ENCODE assay signal across 10 mouse cellular contexts in genomic region chr5:34183976-34184375, GRCm38 (mm10). TPM values are rescaled to one million over a fixed set of nuclear protein-coding genes. Genes with fewer than 3 reads are reported as not detected.
DNase-seq lines count a peak whose midpoint lies in the region; ATAC-seq and TF ChIP-seq lines count a peak whose summit lies in the region.
"Had no signal": no experiment of that assay in that cellular context is flagged by ENCODE, and none has a peak within 500 bp of the region (broad histone marks: within the 10 kb centered on the region; RNA-seq: fewer than 3 reads in every experiment).

No protein-coding gene starts in this region.

- H3K4me3 ChIP-seq in testis, adult 2 months (ENCODE audit: control insufficient read depth, low read depth, low read length) = no peak overlapping the region
- H3K4me3 ChIP-seq in stomach, embryonic 16.5 days (replicated peaks; ENCODE audit: low read length) = no peak overlapping the region
- H3K4me3 ChIP-seq: liver, embryonic 15.5 days had no signal

- no peaks in the 10 kb centered on the region for H3K27me3 ChIP-seq in testis, adult 2 months (ENCODE audit: control insufficient read depth, insufficient read depth, low read length)
- no peaks in the 10 kb centered on the region for H3K27me3 ChIP-seq in stomach, embryonic 16.5 days (ENCODE audit: control insufficient read depth, insufficient read depth, low read length)
- H3K27me3 ChIP-seq: liver, embryonic 15.5 days had no signal

- 93% methylated on average over 3 of the region's 3 CpGs for WGBS in stomach, embryonic 16.5 days

- no peak overlapping the region for H3K9ac ChIP-seq in stomach, embryonic 16.5 days (ENCODE audit: low read length)
- H3K9ac ChIP-seq: liver, embryonic 15.5 days had no signal

- no peaks in the 10 kb centered on the region; the same call in 1 of the 2 replicates for H3K36me3 ChIP-seq in testis, adult 2 months (ENCODE audit: control insufficient read depth, insufficient read depth, low read length)
- H3K36me3 ChIP-seq in stomach, embryonic 16.5 days (ENCODE audit: control insufficient read depth, insufficient read depth, low read length) = 0 out of 2 replicates have a peak, but pooled peaks cover 1% of the 10 kb centered on the region

- H3K27ac ChIP-seq in testis, adult 2 months (ENCODE audit: control insufficient read depth, insufficient read depth, low read depth, low read length) = peak overlapping the region; percentile 9; the same call in 1 of the 2 replicates
- 0 out of 2 replicates have a peak overlapping the region, but pooled peaks have one; percentile 16 for H3K27ac ChIP-seq in stomach, embryonic 16.5 days (ENCODE audit: low read length)
- H3K27ac ChIP-seq: kidney, postnatal 0 days; liver, embryonic 15.5 days had no signal

- no peak for ATAC-seq in stomach, embryonic 16.5 days (ENCODE audit: insufficient read depth, low FRiP score)

- no peak for TF ChIP-seq CTCF in testis, adult 2 months (IDR thresholded peaks at IDR 0.05; ENCODE audit: control insufficient read depth, insufficient read depth, insufficient replicate concordance, low read depth, low read length)

- H3K4me1 ChIP-seq in testis, adult 2 months (ENCODE audit: control insufficient read depth, insufficient read depth, low read length) = peaks cover 21% of the 10 kb centered on the region
- H3K4me1 ChIP-seq in stomach, embryonic 16.5 days (ENCODE audit: control insufficient read depth, insufficient read depth, low read length) = peaks cover 50% of the 10 kb centered on the region

- H3K4me2 ChIP-seq in stomach, embryonic 16.5 days (ENCODE audit: low read depth, low read length) = no peak overlapping the region
- H3K4me2 ChIP-seq: liver, embryonic 15.5 days had no signal

- H3K9me3 ChIP-seq in stomach, embryonic 16.5 days (replicated peaks; ENCODE audit: control insufficient read depth, low read length) = no peaks in the 10 kb centered on the region
- H3K9me3 ChIP-seq: liver, embryonic 15.5 days had no signal

- TF ChIP-seq POLR2A in testis, adult 2 months (IDR thresholded peaks at IDR 0.05; ENCODE audit: control insufficient read depth, low read depth, low read length) = no peak

- DNase-seq in gastrocnemius, postnatal 10 days = peak; percentile 5
- no peak for DNase-seq in gastrocnemius, adult 18-20 months (ENCODE audit: low spot score)
- peak; percentile 1 to 5 for DNase-seq in layer of hippocampus, postnatal 25 days (ENCODE audit: extremely low spot score in 1 of 2, low spot score in 1 of 2)
- DNase-seq in layer of hippocampus, postnatal 14 days (ENCODE audit: low spot score in 2 of 2) = no peak
- no peak for DNase-seq in testis, postnatal 14 days (ENCODE audit: low spot score)
- no peak for DNase-seq in kidney, postnatal 14 days

RNA-seq across cellular contexts. Expression of gene Mxd4, which starts 3.5 kb away (rescaled TPM):
- 10 to 100 TPM; 57.0 to 58.8 TPM for total RNA-seq in gastrocnemius, postnatal 10 days (2021)
- total RNA-seq in gastrocnemius, adult 18-20 months (2021) = 10 to 100 TPM; 24.5 to 25.4 TPM
- 10 to 100 TPM; 84.6 to 93.3 TPM for total RNA-seq in layer of hippocampus, postnatal 25 days (2021)
- total RNA-seq in layer of hippocampus, postnatal 14 days (2021) = 10 to 100 TPM; 79.2 to 89.4 TPM
- 137 and 141 TPM in 2 replicates for polyA plus RNA-seq in testis, adult 2 months (2012; rRNA removed)
- 32.8 and 36.9 TPM in 2 replicates for polyA plus RNA-seq in stomach, embryonic 16.5 days (2015; fragmentation: Nextera tagmentation; extraction: Ambion mirVana)

RNA-seq across cellular contexts. Expression of gene Haus3, which starts 14.6 kb away (rescaled TPM):
- 1 to 10 TPM; 5.0 to 5.8 TPM for total RNA-seq in gastrocnemius, postnatal 10 days (2021)
- 1 to 10 TPM; 2.7 to 2.8 TPM for total RNA-seq in gastrocnemius, adult 18-20 months (2021)
- 1 to 10 TPM; 5.6 to 5.7 TPM for total RNA-seq in layer of hippocampus, postnatal 25 days (2021)
- total RNA-seq in layer of hippocampus, postnatal 14 days (2021) = 1 to 10 TPM; 5.8 to 7.5 TPM
- polyA plus RNA-seq in testis, adult 2 months (2012; rRNA removed) = 1.5 and 2.3 TPM in 2 replicates
- polyA plus RNA-seq in stomach, embryonic 16.5 days (2015; fragmentation: Nextera tagmentation; extraction: Ambion mirVana) = 26.2 and 30.9 TPM in 2 replicates

RNA-seq across cellular contexts. Expression of gene Poln, which starts 14.7 kb away (rescaled TPM):
- 1 to 10 TPM; 1.2 to 1.8 TPM for total RNA-seq in gastrocnemius, postnatal 10 days (2021)
- total RNA-seq in gastrocnemius, adult 18-20 months (2021) = under 1 TPM; 0.68 to 0.78 TPM
- 1 to 10 TPM in 1 of 2 experiments, under 1 TPM in 1; 0.63 to 1.0 TPM for total RNA-seq in layer of hippocampus, postnatal 25 days (2021)
- under 1 TPM; 0.67 to 0.81 TPM for total RNA-seq in layer of hippocampus, postnatal 14 days (2021)
- 18.6 and 20.9 TPM in 2 replicates for polyA plus RNA-seq in testis, adult 2 months (2012; rRNA removed)
- 0.72 and 1.1 TPM in 2 replicates for polyA plus RNA-seq in stomach, embryonic 16.5 days (2015; fragmentation: Nextera tagmentation; extraction: Ambion mirVana)

Comparison
In these comparisons a context has a peak if more than half of its experiments do, and no peak if none do; other contexts are left out.
1. DNase-seq: peak in gastrocnemius, postnatal 10 days (single experiment) and layer of hippocampus, postnatal 25 days (2 of 2); none in gastrocnemius, adult 18-20 months (single experiment), layer of hippocampus, postnatal 14 days (0 of 2), testis, postnatal 14 days (single experiment) and kidney, postnatal 14 days (single experiment).